ENCODE assay signal across 9 mouse cellular contexts in the genomic region with DNA sequence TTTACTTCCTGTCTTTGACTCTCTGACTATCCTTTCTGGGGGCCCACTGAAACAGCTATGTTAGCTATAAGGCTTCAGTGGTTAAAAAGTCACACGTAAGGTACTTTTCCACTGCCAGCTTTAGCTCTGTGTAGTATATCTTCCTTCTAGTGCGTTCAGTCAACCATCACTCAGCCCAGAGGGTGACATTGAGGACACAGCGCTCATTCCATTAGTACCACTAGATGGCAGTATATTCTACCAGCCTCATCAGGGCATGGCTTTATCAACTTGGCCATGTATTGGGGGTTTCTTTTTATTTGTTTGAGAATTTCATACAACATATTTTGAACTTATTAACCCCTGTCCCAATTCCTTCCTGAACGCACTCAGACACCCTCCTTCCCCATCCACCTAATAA.
DNase-seq lines count a peak whose midpoint lies in the region; ATAC-seq and TF ChIP-seq lines count a peak whose summit lies in the region.
"Had no signal": no experiment of that assay in that cellular context is flagged by ENCODE, and none has a peak within 500 bp of the region (broad histone marks: within the 10 kb centered on the region; RNA-seq: fewer than 3 reads in every experiment).

No protein-coding gene starts in this region.

- no peak overlapping the region for H3K4me3 ChIP-seq in intestine, embryonic 16.5 days (ENCODE audit: low read length)
- no peak overlapping the region for H3K4me3 ChIP-seq in intestine, embryonic 15.5 days (replicated peaks)
- no peak overlapping the region for H3K4me3 ChIP-seq in CH12.LX (replicated peaks in 1 of 3; ENCODE audit: low read depth in 2 of 3, low read length in 2 of 3, poor library complexity in 1 of 3)
- no peak overlapping the region for H3K4me3 ChIP-seq in kidney, postnatal 0 days (replicated peaks; ENCODE audit: low read depth, low read length)
- H3K4me3 ChIP-seq in midbrain, embryonic 15.5 days: no peak overlapping the region
- H3K4me3 ChIP-seq: embryonic facial prominence, embryonic 12.5 days had no signal

- H3K4me1 ChIP-seq in intestine, embryonic 16.5 days (ENCODE audit: control insufficient read depth, insufficient read depth, low read length): no peaks in the 10 kb centered on the region
- H3K4me1 ChIP-seq in intestine, embryonic 15.5 days (replicated peaks): no peaks in the 10 kb centered on the region
- H3K4me1 ChIP-seq in CH12.LX (ENCODE audit: control insufficient read depth in 1 of 2, insufficient read depth in 2 of 2): peaks cover 6 to 28% of the 10 kb centered on the region in 2 experiments
- no peaks in the 10 kb centered on the region for H3K4me1 ChIP-seq in kidney, postnatal 0 days (replicated peaks; ENCODE audit: insufficient read depth, low read length)
- no peaks in the 10 kb centered on the region for H3K4me1 ChIP-seq in midbrain, embryonic 15.5 days
- H3K4me1 ChIP-seq: embryonic facial prominence, embryonic 12.5 days had no signal

- H3K27me3 ChIP-seq in intestine, embryonic 16.5 days (replicated peaks; ENCODE audit: control insufficient read depth, insufficient read depth, low read length): no peaks in the 10 kb centered on the region
- no peaks in the 10 kb centered on the region for H3K27me3 ChIP-seq in intestine, embryonic 15.5 days (replicated peaks)
- no peaks in the 10 kb centered on the region for H3K27me3 ChIP-seq in CH12.LX (replicated peaks)
- no peaks in the 10 kb centered on the region for H3K27me3 ChIP-seq in kidney, postnatal 0 days (ENCODE audit: insufficient read depth, low read length)
- no peaks in the 10 kb centered on the region for H3K27me3 ChIP-seq in midbrain, embryonic 15.5 days (replicated peaks)
- H3K27me3 ChIP-seq: embryonic facial prominence, embryonic 12.5 days had no signal

- peak; percentile 53; the same call in 1 of the 2 replicates for ATAC-seq in intestine, embryonic 16.5 days
- no peak for ATAC-seq in intestine, embryonic 15.5 days
- peak; percentile 67 for ATAC-seq in granulocyte monocyte progenitor cell, adult 5-6 weeks (replicated peaks; ENCODE audit: poor library complexity, severe bottlenecking)
- ATAC-seq in kidney, postnatal 0 days (replicated peaks; ENCODE audit: low FRiP score, low read depth): peak; percentile 83
- ATAC-seq in midbrain, embryonic 15.5 days (replicated peaks): peak; percentile 85

- H3K4me2 ChIP-seq in intestine, embryonic 16.5 days (ENCODE audit: low read depth, low read length): no peak overlapping the region
- H3K4me2 ChIP-seq in intestine, embryonic 15.5 days (replicated peaks): no peak overlapping the region
- peak overlapping the region; percentile 46; the same call in 1 of the 2 replicates for H3K4me2 ChIP-seq in CH12.LX (ENCODE audit: insufficient read depth, low read depth, poor library complexity, severe bottlenecking)
- H3K4me2 ChIP-seq in kidney, postnatal 0 days (ENCODE audit: low read length): no peak overlapping the region
- H3K4me2 ChIP-seq in midbrain, embryonic 15.5 days: no peak overlapping the region
- H3K4me2 ChIP-seq: embryonic facial prominence, embryonic 12.5 days had no signal

- in situ Hi-C loops in CH12.LX (cut with MboI; ENCODE audit: low pct_ligation_motif_present, low pct_unique_long_range_greater_than_20kb, low sequenced_read_pairs): no loop called here

- no peak for TF ChIP-seq EP300 in CH12.LX (IDR thresholded peaks at IDR 0.05; ENCODE audit: low read length)

- TF ChIP-seq POLR2A in CH12.LX (IDR thresholded peaks at IDR 0.05; ENCODE audit: low read depth, low read length): no peak

- WGBS in intestine, embryonic 16.5 days: 34% methylated on average over 4 of the region's 4 CpGs
- 28% methylated on average over 4 of the region's 4 CpGs for WGBS in intestine, embryonic 15.5 days
- WGBS in kidney, postnatal 0 days: 24% methylated on average over 4 of the region's 4 CpGs
- WGBS in midbrain, embryonic 15.5 days: 39% methylated on average over 4 of the region's 4 CpGs

- peak; percentile 87 for DNase-seq in CH12.LX (ENCODE audit: extremely low read depth)
- DNase-seq in cerebellum, adult 11 months: peak; percentile 19
- peak; percentile 82 for DNase-seq in kidney, postnatal 0 days (ENCODE audit: low spot score)
- no peak for DNase-seq in right cerebral cortex, postnatal 25 days

- TF ChIP-seq CTCF in CH12.LX (conservative IDR thresholded peaks at IDR 0.05 in 1 of 2, IDR thresholded peaks at IDR 0.05 in 1 of 2; ENCODE audit: low read depth in 2 of 2, low read length in 2 of 2): peak; percentile 86 to 98
- peak; percentile 87 for TF ChIP-seq CTCF in kidney, postnatal 0 days (IDR thresholded peaks at IDR 0.05; ENCODE audit: low read depth)

- H3K9me3 ChIP-seq in intestine, embryonic 16.5 days (ENCODE audit: control insufficient read depth, low read length): no peaks in the 10 kb centered on the region
- H3K9me3 ChIP-seq in intestine, embryonic 15.5 days: no peaks in the 10 kb centered on the region
- peaks cover 3% of the 10 kb centered on the region for H3K9me3 ChIP-seq in CH12.LX (replicated peaks; ENCODE audit: low read length)
- H3K9me3 ChIP-seq in kidney, postnatal 0 days (replicated peaks; ENCODE audit: low read length): no peaks in the 10 kb centered on the region
- no peaks in the 10 kb centered on the region for H3K9me3 ChIP-seq in midbrain, embryonic 15.5 days
- H3K9me3 ChIP-seq: embryonic facial prominence, embryonic 12.5 days had no signal

- dilution Hi-C loops in CH12.LX (cut with MboI; ENCODE audit: extremely low pct_ligation_motif_present, extremely low pct_unique_long_range_greater_than_20kb, low sequenced_read_pairs): no loop called here

- H3K79me2 ChIP-seq in CH12.LX (replicated peaks; ENCODE audit: control insufficient read depth, extremely low read depth, insufficient read depth, poor library complexity, severe bottlenecking): no peaks in the 10 kb centered on the region

- H3K27ac ChIP-seq in intestine, embryonic 16.5 days (ENCODE audit: low read length): no peak overlapping the region
- H3K27ac ChIP-seq in intestine, embryonic 15.5 days: no peak overlapping the region
- H3K27ac ChIP-seq in CH12.LX (ENCODE audit: insufficient read depth, low read depth): no peak overlapping the region
- no peak overlapping the region for H3K27ac ChIP-seq in kidney, postnatal 0 days
- H3K27ac ChIP-seq in midbrain, embryonic 15.5 days: no peak overlapping the region
- H3K27ac ChIP-seq: embryonic facial prominence, embryonic 12.5 days had no signal

- no peaks in the 10 kb centered on the region for H3K36me3 ChIP-seq in intestine, embryonic 16.5 days (ENCODE audit: control insufficient read depth, insufficient read depth, low read length)
- no peaks in the 10 kb centered on the region for H3K36me3 ChIP-seq in intestine, embryonic 15.5 days
- H3K36me3 ChIP-seq in CH12.LX (replicated peaks in 1 of 2; ENCODE audit: control insufficient read depth in 1 of 2, insufficient read depth in 1 of 2, low read length in 1 of 2): no peaks in the 10 kb centered on the region
- H3K36me3 ChIP-seq in kidney, postnatal 0 days (ENCODE audit: insufficient read depth, low read length): no peaks in the 10 kb centered on the region
- H3K36me3 ChIP-seq in midbrain, embryonic 15.5 days (replicated peaks): no peaks in the 10 kb centered on the region
- H3K36me3 ChIP-seq: embryonic facial prominence, embryonic 12.5 days had no signal

- no peak overlapping the region for H3K9ac ChIP-seq in intestine, embryonic 16.5 days (ENCODE audit: low read depth, low read length)
- no peak overlapping the region for H3K9ac ChIP-seq in intestine, embryonic 15.5 days
- H3K9ac ChIP-seq in CH12.LX (ENCODE audit: insufficient read depth, low read depth): no peak overlapping the region
- no peak overlapping the region for H3K9ac ChIP-seq in kidney, postnatal 0 days (ENCODE audit: low read depth, low read length)
- no peak overlapping the region for H3K9ac ChIP-seq in midbrain, embryonic 15.5 days
- H3K9ac ChIP-seq: embryonic facial prominence, embryonic 12.5 days had no signal

- peak; percentile 85 for TF ChIP-seq RAD21 in CH12.LX (IDR thresholded peaks at IDR 0.05; ENCODE audit: low read depth, low read length)

TF ChIP-seq in CH12.LX, 34 proteins besides CTCF, POLR2A, EP300 and RAD21:
- TF ChIP-seq CHD1 (IDR thresholded peaks at IDR 0.05; ENCODE audit: low read depth, low read length) (no peak), SMC3 (IDR thresholded peaks at IDR 0.05; ENCODE audit: low read depth, low read length) (peak; percentile 71)
